Mouse (Mus musculus) cerebellum, adult 9-11 months (tissue): Measurements from ENCODE around the gene Nf2.

Source experiments
- DNase-seq: peaks from one replicate; pipeline ENCODE4 v3.0.0; 2022

The Nf2 gene

GRCm38 (mm10) chr11:4849258-4849943, at the start of gene Nf2:
Gene Nf2 (minus strand): TSS chr11:4849536.
- DNase-seq: peak; percentile 99

GRCm38 (mm10) chr11:4894848-4895816, 45.8 kb upstream of the Nf2 start, which contains the start of gene Thoc5:
Gene Thoc5 (plus strand): TSS chr11:4895320.
- peak; percentile 80 for DNase-seq

DNA sequence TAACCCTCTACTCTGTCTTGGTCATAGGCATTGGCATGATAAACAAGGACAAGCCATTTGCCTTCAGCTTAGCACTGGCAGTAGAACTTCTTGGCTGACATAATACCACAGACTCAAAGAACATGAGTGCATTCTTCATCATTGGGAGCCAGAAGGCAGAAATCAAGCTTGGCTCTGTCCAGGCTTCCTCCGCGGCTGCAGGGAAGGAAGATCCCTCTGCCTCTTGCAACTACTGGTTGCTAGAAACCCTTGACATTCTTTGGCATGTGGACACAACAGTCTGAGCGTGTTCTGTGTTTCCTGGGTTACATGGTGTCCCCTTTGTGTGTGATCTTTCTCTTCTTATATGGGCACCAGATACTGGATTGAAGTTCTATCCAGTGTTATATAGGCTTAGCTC, 37.7 kb upstream of the Nf2 start:
- no peak for DNase-seq

DNA sequence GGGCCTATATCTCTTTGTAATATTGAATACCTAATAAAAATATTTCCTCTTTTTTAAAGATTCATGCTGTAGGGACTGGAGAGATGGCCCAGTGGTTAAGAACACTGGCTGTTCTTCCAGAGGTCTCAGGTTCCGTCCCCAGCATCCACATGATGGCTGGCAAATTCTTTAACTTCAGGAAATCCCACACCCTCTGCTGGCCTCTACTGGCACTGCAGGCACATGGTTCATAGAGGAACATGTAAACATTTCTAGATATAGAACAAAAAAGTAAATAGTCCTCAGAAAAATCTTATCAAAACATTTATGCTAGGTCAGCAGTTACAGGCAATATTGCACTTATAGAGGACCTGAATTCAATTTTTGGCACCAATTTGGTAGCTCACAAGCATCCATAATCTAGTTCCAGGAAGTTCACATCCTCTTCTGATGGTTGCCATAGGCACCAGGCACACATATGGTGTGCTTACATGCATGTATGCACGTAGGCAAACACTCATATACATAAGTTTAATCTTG, 36.1 kb upstream of the Nf2 start:
- DNase-seq: no peak

DNA sequence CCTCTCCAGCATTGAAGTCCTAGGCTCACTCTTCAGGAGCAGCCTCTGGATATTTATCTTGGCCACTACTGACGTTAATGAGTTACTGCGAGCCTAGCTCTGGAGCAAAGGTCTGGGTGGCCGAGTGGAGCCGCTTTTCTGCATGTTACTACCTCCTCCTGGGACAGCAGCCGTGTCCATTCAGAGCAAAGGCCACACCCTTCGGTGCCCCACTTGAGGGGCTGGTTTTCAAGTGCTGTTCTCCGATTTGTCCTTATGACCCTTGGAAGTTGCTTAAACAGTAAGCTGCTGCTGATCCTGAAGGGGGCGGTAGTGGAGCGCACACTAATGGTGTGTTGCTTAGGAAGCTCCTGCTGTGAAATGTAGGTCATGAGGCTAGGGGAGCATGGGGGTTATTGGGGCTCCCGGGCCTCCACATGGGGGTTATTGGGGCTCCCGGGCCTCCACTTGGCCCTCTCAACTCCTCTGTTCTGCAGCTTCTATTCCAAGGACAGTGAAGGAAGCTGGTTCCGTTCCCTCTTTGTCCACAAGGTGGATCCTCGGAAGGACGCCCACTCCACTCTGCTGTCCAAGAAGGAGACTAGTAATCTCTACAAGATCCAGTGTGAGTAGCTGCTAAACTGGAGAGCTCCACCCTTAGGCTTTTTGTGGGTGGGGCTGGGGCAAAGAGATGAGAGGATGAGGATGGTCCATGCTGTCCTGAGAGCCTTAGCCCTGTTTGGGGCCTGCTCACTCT, 33.7 kb upstream of the Nf2 start:
- no peak for DNase-seq

GRCm38 (mm10) chr11:4881087-4881486, 31.8 kb upstream of the Nf2 start:
- DNase-seq: no peak

GRCm38 (mm10) chr11:4874551-4874950, 25.2 kb upstream of the Nf2 start:
- no peak for DNase-seq

- DNase-seq: peak; percentile 82
Observed at GRCm38 (mm10) chr11:4873755-4874475, 24.6 kb upstream of the Nf2 start, which contains the start of gene Nipsnap1. Gene Nipsnap1 (plus strand): TSS chr11:4873951.

DNA sequence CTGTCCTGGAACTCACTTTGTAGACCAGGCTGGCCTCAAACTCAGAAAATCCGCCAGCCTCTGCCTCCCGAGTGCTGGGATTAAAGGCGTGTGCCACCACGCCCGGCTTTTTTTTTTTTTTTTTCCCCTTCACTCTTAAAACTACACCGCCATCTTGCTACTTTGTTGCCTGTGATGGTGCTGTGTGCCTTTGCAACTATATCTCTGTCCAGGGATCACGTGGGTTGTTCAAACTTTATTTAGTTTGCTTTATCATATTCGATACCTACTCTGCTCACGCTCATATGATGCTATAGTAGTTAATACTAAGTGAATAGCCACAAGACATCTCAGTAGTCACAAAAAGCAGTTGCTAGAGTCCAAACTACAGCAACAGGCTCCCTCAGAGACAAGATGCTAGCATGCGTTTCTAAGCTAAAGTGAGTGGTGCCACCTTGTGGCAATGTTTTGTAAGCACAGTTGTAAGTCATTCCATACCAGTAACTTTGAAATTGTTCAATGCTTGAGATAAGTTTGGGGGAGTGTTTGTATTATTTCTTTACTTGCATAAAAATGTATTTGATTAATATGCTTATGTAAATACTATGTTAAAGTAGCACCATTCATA, 16.4 kb upstream of the Nf2 start:
- DNase-seq: peak; percentile 42

DNA sequence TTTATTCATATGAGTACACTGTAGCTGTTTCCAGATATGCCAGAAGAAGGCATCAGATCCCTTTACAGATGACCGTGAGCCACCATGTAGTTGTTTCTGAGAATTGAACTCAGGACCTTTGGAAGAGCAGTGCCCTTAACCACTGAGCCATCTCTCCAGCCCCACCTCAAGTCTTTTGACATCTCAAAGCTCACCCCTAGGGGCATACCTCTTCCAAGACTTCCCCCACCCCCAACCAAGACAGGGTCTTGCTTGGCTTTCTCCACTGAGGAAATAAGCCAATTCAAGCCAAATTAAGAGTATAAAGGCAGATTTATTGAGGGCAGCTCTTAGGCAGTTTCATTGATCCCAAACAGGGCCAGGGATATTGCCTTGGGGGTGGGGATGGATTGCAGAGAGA, 13.4 kb upstream of the Nf2 start:
- DNase-seq: no peak

- DNase-seq: no peak
Observed at GRCm38 (mm10) chr11:4861816-4862604, 12.7 kb upstream of the Nf2 start.

- DNase-seq: no peak
Observed at GRCm38 (mm10) chr11:4860986-4861385, 11.7 kb upstream of the Nf2 start.

- DNase-seq: no peak
Observed at GRCm38 (mm10) chr11:4858416-4858815, 9.1 kb upstream of the Nf2 start.

- DNase-seq: no peak
Observed at GRCm38 (mm10) chr11:4854181-4854580, 4.8 kb upstream of the Nf2 start.

DNA sequence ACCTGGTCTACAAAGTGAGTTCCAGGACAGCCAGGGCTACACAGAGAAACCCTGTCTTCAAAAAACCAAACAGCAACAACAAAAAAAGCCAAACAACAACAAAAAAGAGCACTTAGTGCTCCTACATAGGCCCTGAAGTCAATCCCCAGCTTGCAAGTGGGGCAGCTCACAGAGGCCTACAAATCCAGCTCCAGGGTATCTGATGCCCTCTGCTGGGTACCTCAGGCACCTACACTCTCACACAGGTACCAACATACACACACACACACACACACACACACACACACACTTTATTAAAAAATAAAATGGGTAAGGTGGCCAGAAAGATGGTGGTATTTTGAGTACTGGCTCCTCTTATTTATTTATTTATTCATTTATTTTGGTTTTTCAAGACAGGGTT, 3.7 kb upstream of the Nf2 start:
- no peak for DNase-seq

DNA sequence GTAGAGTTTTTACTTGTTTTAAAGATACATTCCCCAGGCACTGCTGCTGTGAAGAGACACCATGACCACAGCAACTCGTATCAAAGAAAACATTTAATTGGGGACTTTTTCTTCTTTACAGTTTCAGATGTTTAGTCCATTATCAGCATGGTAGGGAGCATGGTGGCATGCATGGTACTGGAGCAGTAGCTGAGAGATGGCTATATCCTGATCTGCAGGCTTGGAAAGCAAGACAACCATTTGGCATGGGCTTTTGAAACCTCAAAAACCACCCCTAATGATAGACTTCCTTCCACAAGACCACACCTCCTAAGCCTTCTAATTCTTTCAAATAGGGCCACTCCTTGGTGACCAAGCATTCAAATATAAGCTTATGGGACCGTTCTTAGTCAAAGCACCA, 1.1 kb upstream of the Nf2 start:
- DNase-seq: no peak

DNA sequence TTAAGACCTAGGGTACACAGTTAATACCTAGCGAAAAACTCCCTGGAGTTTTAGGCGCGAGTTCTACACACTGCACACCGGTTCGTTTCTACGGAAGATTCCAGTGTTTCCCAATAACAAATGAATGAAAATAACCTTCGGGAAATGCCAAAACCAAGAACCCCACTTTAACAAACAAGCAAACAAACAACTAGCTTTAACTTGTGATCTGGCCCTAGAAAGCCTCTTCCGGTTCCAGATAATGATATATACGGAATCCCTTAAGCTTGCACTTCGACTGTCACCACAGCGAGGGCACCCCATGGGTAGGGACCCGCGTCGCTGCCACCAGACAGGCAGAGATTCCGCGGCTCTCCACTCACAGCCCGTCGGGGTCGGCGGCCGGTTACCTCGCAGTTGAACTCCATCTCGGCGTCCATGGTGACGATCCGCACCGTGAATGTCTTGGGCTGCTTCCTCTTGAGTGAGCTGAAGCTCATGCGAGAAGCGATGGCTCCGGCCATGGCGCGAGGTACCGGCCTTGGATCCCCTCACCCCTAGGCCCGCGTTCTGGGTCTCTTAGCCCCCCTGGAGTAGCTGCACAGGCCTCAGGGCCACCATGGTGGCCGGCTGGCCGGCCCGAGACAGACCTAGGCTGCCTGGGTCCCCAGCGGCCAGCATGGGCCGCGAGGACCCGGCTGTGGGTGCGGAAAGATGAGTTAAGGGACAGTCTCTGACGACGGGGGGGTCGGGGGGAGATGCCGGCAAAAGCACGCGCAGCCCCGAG, 670 bp downstream of the Nf2 start:
- DNase-seq: peak; percentile 53

DNA sequence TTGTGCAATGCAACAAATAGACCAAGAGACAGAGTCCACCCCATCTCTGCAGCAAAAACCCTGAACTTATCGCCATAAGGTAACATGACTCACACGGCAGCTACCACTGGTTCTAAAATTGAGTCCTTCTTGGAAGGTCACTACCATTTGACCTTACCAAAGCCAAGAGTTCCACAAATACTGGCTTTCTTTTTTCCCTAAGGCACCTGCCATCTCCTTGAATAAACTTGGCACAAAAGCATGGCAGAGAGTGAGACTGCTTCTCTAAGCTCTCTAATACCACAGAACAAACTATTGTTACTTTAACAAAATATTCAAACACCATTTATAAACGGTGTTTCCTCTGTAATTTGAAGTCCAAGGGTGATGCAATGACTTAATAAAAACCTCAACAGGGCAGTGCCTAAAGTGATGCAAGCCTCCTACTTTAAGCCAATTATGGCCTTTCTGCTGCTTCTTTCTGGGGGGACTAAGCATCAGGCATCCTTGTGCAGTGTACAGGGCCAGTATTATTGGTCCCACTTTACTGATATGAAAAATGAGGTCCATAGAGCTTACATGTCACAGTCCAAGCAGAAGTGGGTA, 8.3 kb downstream of the Nf2 start:
- no peak for DNase-seq

GRCm38 (mm10) chr11:4838235-4838634, 11.1 kb downstream of the Nf2 start:
- no peak for DNase-seq

DNA sequence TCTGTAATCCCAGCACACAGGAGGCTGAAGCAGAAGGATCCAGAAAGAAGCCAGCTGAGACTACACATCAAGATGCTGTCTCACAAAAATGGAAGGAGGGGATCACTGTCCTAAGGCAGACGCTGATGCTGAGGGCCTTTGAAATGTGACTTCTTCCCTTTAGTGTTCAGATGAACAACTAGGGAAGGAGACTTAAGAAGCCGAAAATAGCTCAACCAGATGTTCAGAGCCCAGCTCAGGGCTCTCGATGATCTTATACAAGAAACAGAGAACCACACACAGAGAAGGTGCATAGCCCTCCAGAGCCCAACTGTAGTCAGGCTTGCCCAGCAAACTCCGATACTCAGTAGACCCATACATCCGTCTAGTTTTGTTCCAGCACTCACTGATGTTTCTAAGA, 12.0 kb downstream of the Nf2 start:
- DNase-seq: no peak
